Mouse (Mus musculus): ENCODE results near the gene Napa. TPM values are rescaled to one million over a fixed set of nuclear protein-coding genes. Genes with fewer than 3 reads are reported as not detected.

Gene Napa
- polyA plus RNA-seq, 2 experiments = 107 to 110 TPM

- no peak for DNase-seq (ENCODE audit: low read depth in 3 of 3, low spot score in 3 of 3)
- no peak for ATAC-seq (ENCODE audit: insufficient read depth)
- H3K9me3 ChIP-seq (ENCODE audit: control insufficient read depth, low read length) = no peaks in the 10 kb centered on the region
- no peak overlapping the region for H3K4me3 ChIP-seq (ENCODE audit: insufficient read depth in 1 of 2, low read depth in 2 of 2, low read length in 2 of 2)
- 57% methylated on average over 7 of the region's 7 CpGs for WGBS (ENCODE audit: insufficient replicate concordance)
- no peak overlapping the region for H3K9ac ChIP-seq (replicated peaks)
- TF ChIP-seq EP300 (IDR thresholded peaks at IDR 0.05; ENCODE audit: low read depth) (no peak), CTCF (IDR thresholded peaks at IDR 0.05; ENCODE audit: low read depth) (no peak)
- H3K27ac ChIP-seq = no peak overlapping the region
- H3K4me1 ChIP-seq (replicated peaks; ENCODE audit: control insufficient read depth in 2 of 2, insufficient read depth in 2 of 2, low read length in 1 of 2) = no peaks in the 10 kb centered on the region
- H3K36me3 ChIP-seq (replicated peaks; ENCODE audit: control insufficient read depth, insufficient read depth, low read depth) = no peaks in the 10 kb centered on the region
- H3K4me2 ChIP-seq (ENCODE audit: low read depth) = no peak overlapping the region
- peaks cover 17% of the 10 kb centered on the region for H3K27me3 ChIP-seq (ENCODE audit: control insufficient read depth, insufficient read depth, low read length)
Measured at GRCm38 (mm10) chr7:16162036-16162435, 63.8 kb downstream of the Napa start.

Other genes with a start within 250 kb of the Napa start
- not detected in 2 replicates for gene Crx, start 218.5 kb upstream of the Napa start, polyA plus RNA-seq (2012; rRNA removed)
- gene Crx, start 218.5 kb upstream of the Napa start, polyA plus RNA-seq (2014; fragmentation: Nextera tagmentation; extraction: Ambion mirVana) = not detected in 2 replicates
- gene Crxos, start 215.8 kb upstream of the Napa start, polyA plus RNA-seq (2012; rRNA removed) = not detected in 2 replicates
- gene Crxos, start 215.8 kb upstream of the Napa start, polyA plus RNA-seq (2014; fragmentation: Nextera tagmentation; extraction: Ambion mirVana) = not detected in 2 replicates
- 169 and 186 TPM in 2 replicates for gene Selenow, start 176.1 kb upstream of the Napa start, polyA plus RNA-seq (2012; rRNA removed)
- gene Selenow, start 176.1 kb upstream of the Napa start, polyA plus RNA-seq (2014; fragmentation: Nextera tagmentation; extraction: Ambion mirVana) = 334 and 343 TPM in 2 replicates
- 32.1 and 56.9 TPM in 2 replicates for gene Nop53, start 152.4 kb upstream of the Napa start, polyA plus RNA-seq (2012; rRNA removed)
- 75.9 and 96.8 TPM in 2 replicates for gene Nop53, start 152.4 kb upstream of the Napa start, polyA plus RNA-seq (2014; fragmentation: Nextera tagmentation; extraction: Ambion mirVana)
- 2.5 and 2.7 TPM in 2 replicates for gene Ehd2, start 130.9 kb upstream of the Napa start, polyA plus RNA-seq (2012; rRNA removed)
- 3.0 and 3.2 TPM in 2 replicates for gene Ehd2, start 130.9 kb upstream of the Napa start, polyA plus RNA-seq (2014; fragmentation: Nextera tagmentation; extraction: Ambion mirVana)
- 1.8 and 2.2 TPM in 2 replicates for gene Bicra, start 50.5 kb upstream of the Napa start, polyA plus RNA-seq (2012; rRNA removed)
- gene Bicra, start 50.5 kb upstream of the Napa start, polyA plus RNA-seq (2014; fragmentation: Nextera tagmentation; extraction: Ambion mirVana) = 0.83 and 1.5 TPM in 2 replicates
- 0.02 TPM in 1 of 2 replicates, not detected in the other for gene Zfp541, start 36.6 kb upstream of the Napa start, polyA plus RNA-seq (2012; rRNA removed)
- gene Zfp541, start 36.6 kb upstream of the Napa start, polyA plus RNA-seq (2014; fragmentation: Nextera tagmentation; extraction: Ambion mirVana) = not detected in 2 replicates
- gene Kptn, start 21.4 kb downstream of the Napa start, polyA plus RNA-seq (2012; rRNA removed) = 5.7 and 7.5 TPM in 2 replicates
- 8.2 and 8.6 TPM in 2 replicates for gene Kptn, start 21.4 kb downstream of the Napa start, polyA plus RNA-seq (2014; fragmentation: Nextera tagmentation; extraction: Ambion mirVana)
- gene Slc8a2, start 31.4 kb downstream of the Napa start, polyA plus RNA-seq (2012; rRNA removed) = 0.08 and 0.11 TPM in 2 replicates
- not detected in 2 replicates for gene Slc8a2, start 31.4 kb downstream of the Napa start, polyA plus RNA-seq (2014; fragmentation: Nextera tagmentation; extraction: Ambion mirVana)
- 1.2 and 1.6 TPM in 2 replicates for gene Meis3, start 76.6 kb downstream of the Napa start, polyA plus RNA-seq (2012; rRNA removed)
- 0.70 and 1.0 TPM in 2 replicates for gene Meis3, start 76.6 kb downstream of the Napa start, polyA plus RNA-seq (2014; fragmentation: Nextera tagmentation; extraction: Ambion mirVana)
- gene Dhx34, start 123.6 kb downstream of the Napa start, polyA plus RNA-seq (2012; rRNA removed) = 5.0 and 5.3 TPM in 2 replicates
- 3.6 and 3.7 TPM in 2 replicates for gene Dhx34, start 123.6 kb downstream of the Napa start, polyA plus RNA-seq (2014; fragmentation: Nextera tagmentation; extraction: Ambion mirVana)
- gene C5ar2, start 145.7 kb downstream of the Napa start, polyA plus RNA-seq (2012; rRNA removed) = 0.47 and 0.56 TPM in 2 replicates
- 0.30 and 0.33 TPM in 2 replicates for gene C5ar2, start 145.7 kb downstream of the Napa start, polyA plus RNA-seq (2014; fragmentation: Nextera tagmentation; extraction: Ambion mirVana)
- gene C5ar1, start 161.1 kb downstream of the Napa start, polyA plus RNA-seq (2012; rRNA removed) = 0.95 and 1.1 TPM in 2 replicates
- gene C5ar1, start 161.1 kb downstream of the Napa start, polyA plus RNA-seq (2014; fragmentation: Nextera tagmentation; extraction: Ambion mirVana) = 1.1 and 1.9 TPM in 2 replicates
- gene Inafm1, start 175.2 kb downstream of the Napa start, polyA plus RNA-seq (2012; rRNA removed) = 7.9 and 8.3 TPM in 2 replicates
- 3.5 and 4.0 TPM in 2 replicates for gene Inafm1, start 175.2 kb downstream of the Napa start, polyA plus RNA-seq (2014; fragmentation: Nextera tagmentation; extraction: Ambion mirVana)
- 15.9 and 24.7 TPM in 2 replicates for gene Ccdc9, start 188.3 kb downstream of the Napa start, polyA plus RNA-seq (2012; rRNA removed)
- 4.2 and 7.6 TPM in 2 replicates for gene Ccdc9, start 188.3 kb downstream of the Napa start, polyA plus RNA-seq (2014; fragmentation: Nextera tagmentation; extraction: Ambion mirVana)
- 3.2 and 3.8 TPM in 2 replicates for gene Bbc3, start 209.9 kb downstream of the Napa start, polyA plus RNA-seq (2012; rRNA removed)
- gene Bbc3, start 209.9 kb downstream of the Napa start, polyA plus RNA-seq (2014; fragmentation: Nextera tagmentation; extraction: Ambion mirVana) = 2.0 and 3.3 TPM in 2 replicates